In the genomic region with DNA sequence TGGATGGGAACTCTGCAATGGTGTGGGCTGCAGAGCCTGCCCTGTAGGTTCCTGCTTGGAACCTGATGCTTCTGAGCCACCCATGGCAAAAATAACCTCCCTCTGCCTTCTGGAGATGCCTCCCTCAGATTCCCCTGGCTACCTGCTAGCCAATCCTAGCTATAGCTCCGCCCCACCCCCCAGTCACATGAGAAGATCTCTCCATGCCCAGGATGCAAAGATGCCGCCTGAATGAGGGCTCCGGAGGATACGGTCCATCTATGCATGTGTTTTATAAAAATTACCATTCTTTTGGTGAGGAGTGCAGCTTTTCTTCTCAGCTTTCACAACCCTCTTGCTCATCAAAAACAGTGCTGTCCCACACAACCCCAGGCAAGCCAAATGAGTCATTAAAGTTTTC, we compare ENCODE assay signal across 27 mouse cellular contexts. TPM values are rescaled to one million over a fixed set of nuclear protein-coding genes. Genes with fewer than 3 reads are reported as not detected.
DNase-seq lines count a peak whose midpoint lies in the region; ATAC-seq and TF ChIP-seq lines count a peak whose summit lies in the region.
"Had no signal": no experiment of that assay in that cellular context is flagged by ENCODE, and none has a peak within 500 bp of the region (broad histone marks: within the 10 kb centered on the region; RNA-seq: fewer than 3 reads in every experiment).

No protein-coding gene starts in this region.

- H3ac ChIP-seq in C2C12 (ENCODE audit: control insufficient read depth, insufficient read length, low read depth), result no peak overlapping the region

- no peak for DNase-seq in frontal cortex, postnatal 14 days (ENCODE audit: low spot score in 2 of 2)
- peak; percentile 49 for DNase-seq in brain, adult 2 months (ENCODE audit: low read depth, low spot score)
- DNase-seq in skeletal muscle tissue, adult 2 months (ENCODE audit: low read depth, low spot score), result peak; percentile 21
- DNase-seq in layer of hippocampus, postnatal 10 days (ENCODE audit: low spot score in 2 of 2), result no peak
- no peak for DNase-seq in kidney, adult 2 months
- DNase-seq: adrenal gland, adult 8-10 months; adrenal gland, postnatal 14 days; adrenal gland, postnatal 36 days; B cell, adult 2 months; cerebellum, adult 11 months; cerebellum, adult 18-20 months; cerebellum, adult 8-10 months; cerebellum, postnatal 14 days; cerebellum, postnatal 36 days; embryo, embryonic 11 days had no signal

- no peaks in the 10 kb centered on the region for H3K36me3 ChIP-seq in C2C12 (ENCODE audit: control insufficient read depth, insufficient read depth)
- H3K36me3 ChIP-seq in kidney, adult 2 months (ENCODE audit: control insufficient read depth, insufficient read depth, low read length), result no peaks in the 10 kb centered on the region
- H3K36me3 ChIP-seq: embryonic facial prominence, embryonic 13.5 days; embryonic facial prominence, embryonic 15.5 days; forebrain, embryonic 10.5 days; forebrain, embryonic 12.5 days had no signal

- H3K27me3 ChIP-seq in C2C12 (ENCODE audit: control insufficient read depth, insufficient read depth, insufficient read length), result no peaks in the 10 kb centered on the region
- no peaks in the 10 kb centered on the region for H3K27me3 ChIP-seq in kidney, adult 2 months (replicated peaks; ENCODE audit: control insufficient read depth, insufficient read depth, low read length)
- H3K27me3 ChIP-seq: embryonic facial prominence, embryonic 13.5 days; embryonic facial prominence, embryonic 15.5 days had no signal

- H3K79me3 ChIP-seq in C2C12 (ENCODE audit: low read depth), result no peaks in the 10 kb centered on the region

- TF ChIP-seq POLR2A in kidney, adult 2 months (IDR thresholded peaks at IDR 0.05; ENCODE audit: low read depth, low read length), result no peak

- no peak overlapping the region for H3K4me3 ChIP-seq in C2C12 (ENCODE audit: insufficient read depth, poor library complexity, severe bottlenecking)
- no peak overlapping the region for H3K4me3 ChIP-seq in kidney, adult 2 months (ENCODE audit: insufficient read depth, low read depth, low read length)
- H3K4me3 ChIP-seq: embryonic facial prominence, embryonic 13.5 days; embryonic facial prominence, embryonic 15.5 days; erythroblast, embryonic 14.5 days; forebrain, embryonic 10.5 days; forebrain, embryonic 12.5 days had no signal

- no peak for TF ChIP-seq CTCF in C2C12 (IDR thresholded peaks at IDR 0.05; ENCODE audit: control insufficient read depth, insufficient read depth, insufficient read length)
- no peak for TF ChIP-seq CTCF in kidney, adult 2 months (conservative IDR thresholded peaks at IDR 0.05; ENCODE audit: insufficient read depth, insufficient read length, low read depth, low read length)

- 81% methylated on average over 4 of the region's 4 CpGs for WGBS in kidney, adult 2 months

- H3K79me2 ChIP-seq in C2C12 (ENCODE audit: control insufficient read depth, insufficient read depth), result no peaks in the 10 kb centered on the region

- no peaks in the 10 kb centered on the region for H3K4me1 ChIP-seq in kidney, adult 2 months (ENCODE audit: control insufficient read depth, insufficient read depth, low read length)
- H3K4me1 ChIP-seq: embryonic facial prominence, embryonic 13.5 days; embryonic facial prominence, embryonic 15.5 days had no signal

- ATAC-seq in frontal cortex, adult (ENCODE audit: low TSS enrichment), result peak; percentile 54
- ATAC-seq: activated CD4-positive, CD25-positive, alpha-beta regulatory T cell, adult 4 months; forebrain, embryonic 14.5 days; forebrain, embryonic 16.5 days had no signal

- no peak overlapping the region for H3K27ac ChIP-seq in kidney, adult 2 months (ENCODE audit: insufficient read depth, low read depth, low read length)
- H3K27ac ChIP-seq: embryonic facial prominence, embryonic 13.5 days; embryonic facial prominence, embryonic 15.5 days; forebrain, embryonic 10.5 days; forebrain, embryonic 12.5 days had no signal

TF ChIP-seq in C2C12, 6 proteins besides CTCF, POLR2A, EP300 and RAD21:
- TF ChIP-seq CEBPB (IDR thresholded peaks at IDR 0.05; ENCODE audit: low read depth) (no peak), MYOD1 (IDR thresholded peaks at IDR 0.05; ENCODE audit: control insufficient read depth, insufficient read length, low read depth) (no peak), MAX (IDR thresholded peaks at IDR 0.05) (no peak), MYOG (IDR thresholded peaks at IDR 0.05; ENCODE audit: control insufficient read depth, extremely low read depth, insufficient read length) (no peak), USF1 (IDR thresholded peaks at IDR 0.05; ENCODE audit: low read depth) (peak; percentile 54), FOSL1 (IDR thresholded peaks at IDR 0.05; ENCODE audit: insufficient read depth, low read length, poor library complexity, severe bottlenecking) (no peak)

RNA-seq across cellular contexts. Expression of a gene that starts 53.5 kb away (rescaled TPM):
- polyA plus RNA-seq in C2C12 (2012; fragmentation: generic; extraction: Trizol), result 0.02 TPM
- total RNA-seq in layer of hippocampus, postnatal 10 days (2021), result 10 to 100 TPM; 31.6 to 35.8 TPM
- polyA plus RNA-seq in kidney, adult 2 months (2012; rRNA removed), result 2.2 and 2.7 TPM in 2 replicates
- total RNA-seq: common myeloid progenitor, adult 5-6 weeks; MEL had no signal
- polyA plus RNA-seq: activated CD4-positive, CD25-positive, alpha-beta regulatory T cell, adult 4 months; erythroblast, embryonic 14.5 days had no signal

Comparison
In these comparisons a context has a peak if more than half of its experiments do, and no peak if none do; other contexts are left out.
1. DNase-seq: peak in brain, adult 2 months (single experiment) and skeletal muscle tissue, adult 2 months (single experiment); none in frontal cortex, postnatal 14 days (0 of 2), layer of hippocampus, postnatal 10 days (0 of 2) and kidney, adult 2 months (single experiment).